Mouse (Mus musculus): ENCODE measurements around the gene Cc2d2a.

DNA sequence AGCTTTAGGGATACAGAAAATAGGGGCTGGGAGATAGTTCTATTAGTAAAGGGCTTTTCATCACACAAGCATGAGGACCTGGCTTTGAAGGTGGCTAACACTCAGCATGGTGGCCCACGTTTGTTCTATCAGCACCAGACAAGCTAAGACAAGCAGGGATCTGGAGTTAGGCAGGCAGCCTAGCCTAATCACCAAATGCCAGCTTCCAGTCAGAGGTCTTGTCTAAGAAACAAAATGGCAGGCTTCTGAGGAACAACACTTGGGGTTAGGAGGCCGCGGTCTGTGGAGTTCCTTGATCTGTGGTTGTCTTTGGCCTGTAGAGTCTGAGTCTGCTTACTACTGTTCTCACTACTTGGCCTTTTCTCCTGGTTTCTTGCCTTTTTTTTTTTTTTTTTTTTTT, 648 bp upstream of the Cc2d2a start:
- TF ChIP-seq POLR2A (IDR thresholded peaks at IDR 0.05; ENCODE audit: low read depth, low read length), result no peak
- no peak for TF ChIP-seq CTCF (IDR thresholded peaks at IDR 0.05; ENCODE audit: extremely low read depth, insufficient read length, insufficient replicate concordance, low read depth, low read length)

All from small intestine, adult 2 months (tissue).